Mouse (Mus musculus): ENCODE measurements around the gene Larp6. TPM values are rescaled to one million over a fixed set of nuclear protein-coding genes. Genes with fewer than 3 reads are reported as not detected.
A peak's percentile ranks its signal among the peaks of the same experiment; 100 is the strongest.

Gene Larp6
- polyA plus RNA-seq, 1 experiment = not detected

- no peak overlapping the region for H3K4me3 ChIP-seq (replicated peaks)
- peaks cover 5% of the 10 kb centered on the region for H3K4me1 ChIP-seq
- TF ChIP-seq FLI1 (IDR thresholded peaks at IDR 0.05; ENCODE audit: low read length) (no peak), GATA1 (IDR thresholded peaks at IDR 0.05; ENCODE audit: borderline replicate concordance, low read length) (no peak)
- H3K9me3 ChIP-seq = no peaks in the 10 kb centered on the region
- no peaks in the 10 kb centered on the region for H3K27me3 ChIP-seq (replicated peaks)
- H3K36me3 ChIP-seq (replicated peaks; ENCODE audit: low read length) = no peaks in the 10 kb centered on the region
These were observed 30.0 kb upstream of the Larp6 start for GRCm38 (mm10) chr9:60682753-60683152.

GRCm38 (mm10) chr9:60687415-60687814 lies 25.4 kb upstream of the Larp6 start:
- no peaks in the 10 kb centered on the region for H3K36me3 ChIP-seq (replicated peaks; ENCODE audit: low read length)
- peaks cover 15% of the 10 kb centered on the region for H3K9me3 ChIP-seq
- H3K27me3 ChIP-seq (replicated peaks) = no peaks in the 10 kb centered on the region
- H3K4me3 ChIP-seq (replicated peaks) = peak overlapping the region; percentile 90
- peaks cover 15% of the 10 kb centered on the region for H3K4me1 ChIP-seq
- TF ChIP-seq GATA1 (IDR thresholded peaks at IDR 0.05; ENCODE audit: borderline replicate concordance, low read length) (no peak), FLI1 (IDR thresholded peaks at IDR 0.05; ENCODE audit: low read length) (no peak)

GRCm38 (mm10) chr9:60687891-60688324 lies 24.9 kb upstream of the Larp6 start, which contains the start of gene Lrrc49:
Gene Lrrc49, minus strand, starts transcription at chr9:60688158.
- peak within 1 kb of the TSS; percentile 90 for H3K4me3 ChIP-seq (replicated peaks)
- peaks cover 15% of the 10 kb centered on the region for H3K9me3 ChIP-seq
- H3K4me1 ChIP-seq = peaks cover 15% of the 10 kb centered on the region
- no peaks in the 10 kb centered on the region for H3K36me3 ChIP-seq (replicated peaks; ENCODE audit: low read length)
- H3K27me3 ChIP-seq (replicated peaks) = no peaks in the 10 kb centered on the region
- TF ChIP-seq GATA1 (IDR thresholded peaks at IDR 0.05; ENCODE audit: borderline replicate concordance, low read length) (no peak), FLI1 (IDR thresholded peaks at IDR 0.05; ENCODE audit: low read length) (peak; percentile 98; the same call in 1 of the 2 replicates)

GRCm38 (mm10) chr9:60692624-60693023 lies 20.2 kb upstream of the Larp6 start:
- Histone ChIP-seq H3K4me1 (peaks cover 11% of the 10 kb centered on the region), H3K4me3 (replicated peaks) (no peak overlapping the region), H3K9me3 (peaks cover 19% of the 10 kb centered on the region), H3K27me3 (replicated peaks) (no peaks in the 10 kb centered on the region), H3K36me3 (replicated peaks; ENCODE audit: low read length) (no peaks in the 10 kb centered on the region)
- TF ChIP-seq FLI1 (IDR thresholded peaks at IDR 0.05; ENCODE audit: low read length) = no peak
- TF ChIP-seq GATA1 (IDR thresholded peaks at IDR 0.05; ENCODE audit: borderline replicate concordance, low read length) = no peak

- Histone ChIP-seq H3K36me3 (replicated peaks; ENCODE audit: low read length) (no peaks in the 10 kb centered on the region), H3K4me1 (no peaks in the 10 kb centered on the region), H3K9me3 (peaks cover 20% of the 10 kb centered on the region), H3K27me3 (replicated peaks) (peaks cover 2% of the 10 kb centered on the region), H3K4me3 (replicated peaks) (no peak overlapping the region)
- TF ChIP-seq GATA1 (IDR thresholded peaks at IDR 0.05; ENCODE audit: borderline replicate concordance, low read length) (no peak), FLI1 (IDR thresholded peaks at IDR 0.05; ENCODE audit: low read length) (no peak)
These were observed 18.8 kb upstream of the Larp6 start for GRCm38 (mm10) chr9:60693986-60694385.

- no peak for TF ChIP-seq GATA1 (IDR thresholded peaks at IDR 0.05; ENCODE audit: borderline replicate concordance, low read length)
- TF ChIP-seq FLI1 (IDR thresholded peaks at IDR 0.05; ENCODE audit: low read length) = no peak
- H3K9me3 ChIP-seq = peaks cover 14% of the 10 kb centered on the region
- H3K4me3 ChIP-seq (replicated peaks) = no peak overlapping the region
- H3K4me1 ChIP-seq = no peaks in the 10 kb centered on the region
- H3K36me3 ChIP-seq (replicated peaks; ENCODE audit: low read length) = no peaks in the 10 kb centered on the region
- H3K27me3 ChIP-seq (replicated peaks) = peaks cover 7% of the 10 kb centered on the region
These were observed 16.4 kb upstream of the Larp6 start for GRCm38 (mm10) chr9:60696271-60696985.

- no peaks in the 10 kb centered on the region for H3K4me1 ChIP-seq
- H3K36me3 ChIP-seq (replicated peaks; ENCODE audit: low read length) = no peaks in the 10 kb centered on the region
- H3K27me3 ChIP-seq (replicated peaks) = peaks cover 7% of the 10 kb centered on the region
- peaks cover 7% of the 10 kb centered on the region for H3K9me3 ChIP-seq
- H3K4me3 ChIP-seq (replicated peaks) = no peak overlapping the region
- TF ChIP-seq GATA1 (IDR thresholded peaks at IDR 0.05; ENCODE audit: borderline replicate concordance, low read length) = no peak
- no peak for TF ChIP-seq FLI1 (IDR thresholded peaks at IDR 0.05; ENCODE audit: low read length)
These were observed 13.1 kb upstream of the Larp6 start for GRCm38 (mm10) chr9:60699581-60700231.

- TF ChIP-seq GATA1 (IDR thresholded peaks at IDR 0.05; ENCODE audit: borderline replicate concordance, low read length) (no peak), FLI1 (IDR thresholded peaks at IDR 0.05; ENCODE audit: low read length) (no peak)
These were observed 5.2 kb upstream of the Larp6 start for GRCm38 (mm10) chr9:60707594-60707993.

GRCm38 (mm10) chr9:60708606-60709005 lies 4.2 kb upstream of the Larp6 start:
- Histone ChIP-seq H3K36me3 (replicated peaks; ENCODE audit: low read length) (no peaks in the 10 kb centered on the region), H3K9me3 (0 out of 2 replicates have a peak, but pooled peaks cover 6% of the 10 kb centered on the region), H3K27me3 (replicated peaks) (peaks cover 22% of the 10 kb centered on the region), H3K4me1 (0 out of 2 replicates have a peak, but pooled peaks cover 3% of the 10 kb centered on the region), H3K4me3 (replicated peaks) (no peak overlapping the region)
- TF ChIP-seq FLI1 (IDR thresholded peaks at IDR 0.05; ENCODE audit: low read length) (no peak), GATA1 (IDR thresholded peaks at IDR 0.05; ENCODE audit: borderline replicate concordance, low read length) (no peak)

More at GRCm38 (mm10) chr9:60707594-60707993, 5.2 kb upstream of the Larp6 start:
- Histone ChIP-seq H3K36me3 (replicated peaks; ENCODE audit: low read length) (no peaks in the 10 kb centered on the region), H3K27me3 (replicated peaks) (peaks cover 11% of the 10 kb centered on the region), H3K4me1 (no peaks in the 10 kb centered on the region), H3K9me3 (0 out of 2 replicates have a peak, but pooled peaks cover 1% of the 10 kb centered on the region), H3K4me3 (replicated peaks) (no peak overlapping the region)

GRCm38 (mm10) chr9:60709721-60710120 lies 3.1 kb upstream of the Larp6 start:
- Histone ChIP-seq H3K27me3 (replicated peaks) (peaks cover 33% of the 10 kb centered on the region), H3K4me3 (replicated peaks) (no peak overlapping the region), H3K4me1 (0 out of 2 replicates have a peak, but pooled peaks cover 3% of the 10 kb centered on the region), H3K9me3 (0 out of 2 replicates have a peak, but pooled peaks cover 6% of the 10 kb centered on the region), H3K36me3 (replicated peaks; ENCODE audit: low read length) (no peaks in the 10 kb centered on the region)
- TF ChIP-seq GATA1 (IDR thresholded peaks at IDR 0.05; ENCODE audit: borderline replicate concordance, low read length) = no peak
- no peak for TF ChIP-seq FLI1 (IDR thresholded peaks at IDR 0.05; ENCODE audit: low read length)

Data from megakaryocyte, embryonic 14.5 days (primary cell).